Mouse (Mus musculus): Measurements from ENCODE around the gene Pafah2. TPM values are rescaled to one million over a fixed set of nuclear protein-coding genes. Genes with fewer than 3 reads are reported as not detected.
A peak's percentile ranks its signal among the peaks of the same experiment; 100 is the strongest.

The Pafah2 gene
- polyA plus RNA-seq, 1 experiment from 2014 or later, result 8.0 TPM

DNA sequence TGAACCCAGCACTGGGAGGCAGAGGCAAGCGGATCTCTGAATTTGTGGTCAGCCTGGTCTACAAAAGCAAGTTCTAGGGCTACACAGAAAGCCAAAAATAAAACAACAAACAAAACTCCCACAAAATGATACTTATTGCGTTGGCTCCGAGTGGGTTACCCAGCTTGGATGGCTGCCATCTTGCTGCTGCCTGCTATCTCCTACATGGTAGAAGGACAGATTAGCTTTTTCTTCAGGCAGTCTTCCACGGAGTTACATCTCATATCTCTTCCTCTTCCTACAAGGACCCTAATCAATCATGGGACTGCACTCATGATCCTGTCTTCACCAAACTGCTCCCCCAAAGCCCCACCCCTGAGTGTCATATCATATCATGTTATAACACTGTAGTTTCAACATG, 43.8 kb downstream of the Pafah2 start:
- Histone ChIP-seq H3K4me1 (peaks cover 10% of the 10 kb centered on the region), H3K27ac (no peak overlapping the region), H3K27me3 (ENCODE audit: insufficient read depth, poor library complexity, severe bottlenecking) (no peaks in the 10 kb centered on the region), H3K36me3 (no peaks in the 10 kb centered on the region), H3K9me3 (no peaks in the 10 kb centered on the region), H3K4me3 (no peak overlapping the region)
- 71% methylated on average over 4 of the region's 4 CpGs for WGBS
- DNase-seq (ENCODE audit: low spot score), result no peak

DNA sequence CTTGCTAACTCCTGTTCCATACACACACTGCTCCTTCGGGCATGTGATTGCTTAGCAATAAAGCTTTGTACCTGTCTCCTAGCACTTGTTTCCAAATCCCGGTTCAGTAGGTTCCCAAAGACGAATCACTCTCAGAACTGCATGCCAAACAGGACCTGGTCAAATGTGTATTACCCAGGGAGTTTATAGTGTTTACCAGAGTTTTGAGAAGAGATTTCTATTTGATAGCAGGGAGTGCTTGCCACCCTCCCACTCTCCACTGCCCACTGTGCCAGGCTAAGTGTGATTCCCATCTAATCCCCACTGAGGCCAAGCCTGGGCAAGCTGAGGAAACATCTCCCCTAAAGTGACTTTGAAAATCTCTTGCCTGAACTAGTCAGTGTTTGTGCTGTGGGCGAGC, 46.1 kb downstream of the Pafah2 start:
- no peaks in the 10 kb centered on the region for H3K9me3 ChIP-seq
- peaks cover 33% of the 10 kb centered on the region for H3K4me1 ChIP-seq
- WGBS, result 90% methylated on average over 4 of the region's 4 CpGs
- no peak for DNase-seq (ENCODE audit: low spot score)
- no peaks in the 10 kb centered on the region; the same call in 1 of the 2 replicates for H3K27me3 ChIP-seq (ENCODE audit: insufficient read depth, poor library complexity, severe bottlenecking)
- H3K4me3 ChIP-seq, result no peak overlapping the region
- H3K27ac ChIP-seq, result no peak overlapping the region
- no peaks in the 10 kb centered on the region for H3K36me3 ChIP-seq

DNA sequence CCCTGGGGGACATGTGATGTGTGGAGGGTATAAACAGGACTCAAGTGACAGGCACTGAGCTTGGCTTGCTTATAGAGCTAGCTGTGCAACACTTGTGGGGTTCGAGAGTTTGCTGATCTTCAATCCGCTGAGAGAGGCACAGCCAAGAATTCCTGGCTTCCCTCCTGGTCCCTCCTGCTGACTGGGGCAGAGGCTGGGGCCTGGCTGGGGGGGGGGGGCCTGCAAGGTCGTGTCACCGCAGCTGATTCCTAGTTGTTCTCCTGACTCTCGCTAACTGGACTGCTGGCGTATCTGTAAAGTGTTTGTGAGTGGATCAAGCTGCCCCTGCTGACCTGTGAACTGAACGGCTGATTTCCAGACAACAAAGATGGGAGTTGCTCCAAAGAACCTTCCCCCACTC, 47.5 kb downstream of the Pafah2 start:
- Histone ChIP-seq H3K36me3 (no peaks in the 10 kb centered on the region), H3K27ac (0 out of 2 replicates have a peak overlapping the region, but pooled peaks have one; percentile 29), H3K9me3 (no peaks in the 10 kb centered on the region), H3K4me1 (peaks cover 43% of the 10 kb centered on the region), H3K4me3 (no peak overlapping the region), H3K27me3 (ENCODE audit: insufficient read depth, poor library complexity, severe bottlenecking) (peaks cover 10% of the 10 kb centered on the region)
- no peak for DNase-seq (ENCODE audit: low spot score)
- WGBS, result 38% methylated on average over 7 of the region's 7 CpGs

DNA sequence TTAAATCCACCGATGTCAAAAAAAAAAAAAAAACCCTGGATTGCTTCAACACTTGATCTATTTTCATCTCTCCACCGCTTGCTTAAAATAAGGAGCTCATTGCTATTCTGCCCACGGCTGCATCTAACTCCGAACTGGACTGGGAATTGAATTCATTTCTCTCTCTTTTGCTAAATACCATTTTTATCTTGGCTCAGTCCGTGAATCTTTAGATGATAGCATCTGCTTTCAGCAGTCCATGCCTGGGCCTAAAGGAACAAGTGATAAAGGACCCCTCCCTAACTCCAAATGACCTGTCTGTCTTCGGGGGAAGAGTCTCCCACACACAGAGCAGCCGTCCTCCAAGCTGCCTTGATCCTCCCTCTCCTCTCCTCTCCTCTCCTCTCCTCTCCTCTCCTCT, 48.8 kb downstream of the Pafah2 start:
- Histone ChIP-seq H3K9me3 (no peaks in the 10 kb centered on the region), H3K4me1 (peaks cover 43% of the 10 kb centered on the region), H3K27ac (no peak overlapping the region), H3K27me3 (ENCODE audit: insufficient read depth, poor library complexity, severe bottlenecking) (peaks cover 23% of the 10 kb centered on the region), H3K36me3 (no peaks in the 10 kb centered on the region), H3K4me3 (no peak overlapping the region)
- WGBS, result 38% methylated on average over 7 of the region's 7 CpGs
- DNase-seq (ENCODE audit: low spot score), result no peak

DNA sequence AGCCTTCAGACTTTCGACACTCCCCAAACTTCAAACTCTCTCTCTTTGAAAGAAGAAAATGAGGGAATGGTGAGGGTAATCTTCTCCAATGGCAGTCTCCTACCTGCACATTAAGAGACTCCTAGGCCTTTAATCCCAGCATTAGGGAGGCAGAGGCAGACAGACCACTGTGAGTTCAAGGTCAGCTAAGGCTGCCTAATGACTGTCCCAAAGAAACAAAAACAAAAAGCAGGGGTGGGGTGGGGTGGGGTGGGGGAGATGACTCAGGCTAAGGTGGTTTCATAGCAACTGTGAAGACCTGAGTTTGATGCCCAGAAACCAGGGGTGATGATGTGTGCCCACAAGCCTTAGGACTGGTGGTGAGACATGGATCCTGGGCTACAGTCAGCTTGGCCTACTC, 49.4 kb downstream of the Pafah2 start:
- Histone ChIP-seq H3K36me3 (no peaks in the 10 kb centered on the region), H3K4me3 (no peak overlapping the region), H3K27ac (no peak overlapping the region), H3K27me3 (ENCODE audit: insufficient read depth, poor library complexity, severe bottlenecking) (peaks cover 28% of the 10 kb centered on the region), H3K4me1 (peaks cover 49% of the 10 kb centered on the region), H3K9me3 (no peaks in the 10 kb centered on the region)
- 58% methylated on average over 1 of the region's 1 CpGs for WGBS
- no peak for DNase-seq (ENCODE audit: low spot score)

DNA sequence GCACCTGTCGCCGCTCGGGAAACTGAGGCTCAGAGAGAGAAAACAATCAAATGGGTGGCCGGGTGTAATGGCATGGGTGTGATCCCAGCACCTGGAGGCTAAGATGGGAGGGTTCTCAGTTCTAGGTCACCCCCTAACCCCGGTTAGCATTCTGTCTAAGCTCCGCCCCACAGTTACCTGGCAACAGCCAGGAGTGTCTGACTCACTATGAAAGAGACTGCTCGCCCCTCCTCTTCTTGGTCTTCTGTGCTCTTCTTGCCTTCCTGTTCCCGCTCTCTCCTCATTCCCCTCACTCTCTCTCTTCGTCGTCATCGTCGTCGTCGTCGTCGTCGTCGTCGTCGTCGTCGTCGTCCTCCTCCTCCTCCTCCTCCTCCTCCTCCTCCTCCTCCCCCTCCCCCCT, 51.8 kb downstream of the Pafah2 start:
- Histone ChIP-seq H3K27me3 (ENCODE audit: insufficient read depth, poor library complexity, severe bottlenecking) (peaks cover 48% of the 10 kb centered on the region), H3K4me3 (no peak overlapping the region), H3K4me1 (peaks cover 59% of the 10 kb centered on the region), H3K36me3 (no peaks in the 10 kb centered on the region), H3K27ac (no peak overlapping the region), H3K9me3 (no peaks in the 10 kb centered on the region)
- no peak for DNase-seq (ENCODE audit: low spot score)
- 45% methylated on average over 23 of the region's 23 CpGs for WGBS

DNA sequence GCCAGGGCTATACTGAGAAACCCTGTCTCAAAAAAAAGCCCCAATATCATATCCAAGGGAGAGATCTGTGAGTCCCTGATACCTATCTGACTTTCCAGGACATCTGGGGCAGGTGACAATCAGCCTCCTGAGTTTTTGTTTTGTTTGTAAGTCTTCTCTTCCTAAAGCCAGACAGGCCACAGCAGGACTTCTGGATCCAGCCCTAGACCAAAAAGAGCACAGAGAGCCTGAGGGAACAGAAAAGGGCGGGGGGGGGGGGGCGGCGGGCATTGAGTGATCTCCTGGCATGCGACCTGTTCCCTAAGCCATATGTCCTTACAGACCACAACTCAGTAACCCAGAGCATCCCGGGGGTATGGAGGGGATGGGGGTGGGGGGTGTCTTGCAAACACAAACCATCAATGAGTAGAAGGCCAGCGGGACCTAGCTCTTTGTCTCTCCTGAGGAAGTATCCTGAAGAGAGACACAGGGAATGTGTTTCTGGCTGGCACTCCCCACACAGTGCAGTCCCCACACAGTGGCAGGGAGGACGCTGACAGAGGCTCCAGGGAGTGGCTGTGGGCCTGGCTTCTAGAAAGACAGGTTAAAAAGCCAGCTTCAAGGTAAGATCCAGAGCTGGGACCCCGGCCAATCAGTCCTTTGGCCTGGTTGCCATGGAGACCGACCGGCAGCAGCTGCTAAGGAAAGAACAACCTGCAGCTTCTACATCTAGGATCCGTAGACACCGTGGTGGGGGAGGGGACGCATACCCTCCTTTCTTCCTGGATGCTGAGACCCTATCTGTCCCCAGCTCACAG, 53.7 kb downstream of the Pafah2 start:
- no peaks in the 10 kb centered on the region for H3K36me3 ChIP-seq
- DNase-seq (ENCODE audit: low spot score), result no peak
- 42% methylated on average over 13 of the region's 13 CpGs for WGBS
- 0 out of 2 replicates have a peak overlapping the region, but pooled peaks have one; percentile 8 for H3K4me3 ChIP-seq
- no peak overlapping the region for H3K27ac ChIP-seq
- H3K27me3 ChIP-seq (ENCODE audit: insufficient read depth, poor library complexity, severe bottlenecking), result peaks cover 60% of the 10 kb centered on the region
- peaks cover 59% of the 10 kb centered on the region for H3K4me1 ChIP-seq
- no peaks in the 10 kb centered on the region for H3K9me3 ChIP-seq

DNA sequence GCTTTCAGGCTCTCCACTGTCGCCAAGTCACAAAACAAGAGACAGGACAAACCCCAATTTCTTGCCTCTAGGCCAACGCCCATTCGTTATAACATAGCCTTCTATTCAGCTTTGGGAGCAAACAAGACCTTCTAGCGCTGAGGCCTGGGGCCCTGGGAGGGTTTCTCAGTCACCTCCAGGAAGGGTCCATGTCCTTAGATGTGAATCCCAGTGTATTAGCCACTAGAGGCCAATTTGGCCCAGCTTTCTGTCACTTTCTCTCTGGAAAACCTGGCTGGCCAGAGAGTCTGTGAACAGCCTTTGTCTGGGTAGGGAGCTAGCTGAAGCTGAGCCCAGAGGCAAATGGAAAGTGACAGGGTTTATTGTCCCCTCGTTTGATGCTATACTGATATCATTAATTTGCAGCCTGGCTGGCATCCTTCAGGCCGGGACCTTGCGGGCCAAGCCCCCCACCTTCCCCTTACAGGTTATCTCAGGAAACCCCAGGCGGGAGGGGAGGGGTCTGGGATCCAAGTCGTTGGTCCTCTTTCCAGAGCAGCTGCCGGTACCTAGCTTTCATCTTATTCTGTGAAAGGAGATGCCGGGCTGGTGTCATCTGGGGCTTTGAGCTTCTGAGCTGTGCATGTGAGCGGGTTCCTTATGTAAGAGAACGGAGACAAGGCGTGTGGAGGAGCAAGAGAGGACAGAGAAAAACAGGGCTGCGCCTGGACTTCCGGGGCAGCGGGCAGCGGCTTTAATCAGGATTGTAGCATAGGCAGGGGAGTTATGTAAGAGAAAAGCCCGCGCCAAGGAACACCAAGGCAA, 54.5 kb downstream of the Pafah2 start:
- H3K27ac ChIP-seq, result peak overlapping the region; percentile 65; the same call in 1 of the 2 replicates
- peaks cover 60% of the 10 kb centered on the region for H3K27me3 ChIP-seq (ENCODE audit: insufficient read depth, poor library complexity, severe bottlenecking)
- no peaks in the 10 kb centered on the region for H3K9me3 ChIP-seq
- 22% methylated on average over 20 of the region's 20 CpGs for WGBS
- peaks cover 59% of the 10 kb centered on the region for H3K4me1 ChIP-seq
- H3K4me3 ChIP-seq, result peak overlapping the region; percentile 31
- no peak for DNase-seq (ENCODE audit: low spot score)
- no peaks in the 10 kb centered on the region for H3K36me3 ChIP-seq

DNA sequence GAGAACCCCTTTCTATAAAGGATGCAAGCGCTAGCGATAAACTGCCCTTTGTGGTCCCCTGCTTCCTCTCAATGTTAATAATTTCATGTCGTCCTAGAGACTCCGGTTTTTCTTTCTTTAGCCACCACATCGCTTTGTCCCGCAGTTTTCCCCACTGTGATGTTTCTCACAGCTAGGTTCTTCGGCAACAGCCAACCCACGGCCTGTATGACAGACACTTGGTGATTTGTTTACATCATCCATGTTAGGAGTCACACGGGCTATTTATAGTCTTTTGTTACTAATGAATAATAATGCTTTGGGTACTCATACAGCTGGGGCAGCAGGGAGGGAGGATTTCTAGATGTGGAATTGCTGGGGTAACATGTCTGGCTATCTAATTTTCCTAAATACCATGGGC, 55.4 kb downstream of the Pafah2 start:
- no peak overlapping the region for H3K4me3 ChIP-seq
- no peaks in the 10 kb centered on the region for H3K36me3 ChIP-seq
- no peak overlapping the region for H3K27ac ChIP-seq
- H3K9me3 ChIP-seq, result no peaks in the 10 kb centered on the region
- H3K27me3 ChIP-seq (ENCODE audit: insufficient read depth, poor library complexity, severe bottlenecking), result peaks cover 60% of the 10 kb centered on the region
- no peak for DNase-seq (ENCODE audit: low spot score)
- H3K4me1 ChIP-seq, result peaks cover 51% of the 10 kb centered on the region
- WGBS, result 70% methylated on average over 9 of the region's 9 CpGs

DNA sequence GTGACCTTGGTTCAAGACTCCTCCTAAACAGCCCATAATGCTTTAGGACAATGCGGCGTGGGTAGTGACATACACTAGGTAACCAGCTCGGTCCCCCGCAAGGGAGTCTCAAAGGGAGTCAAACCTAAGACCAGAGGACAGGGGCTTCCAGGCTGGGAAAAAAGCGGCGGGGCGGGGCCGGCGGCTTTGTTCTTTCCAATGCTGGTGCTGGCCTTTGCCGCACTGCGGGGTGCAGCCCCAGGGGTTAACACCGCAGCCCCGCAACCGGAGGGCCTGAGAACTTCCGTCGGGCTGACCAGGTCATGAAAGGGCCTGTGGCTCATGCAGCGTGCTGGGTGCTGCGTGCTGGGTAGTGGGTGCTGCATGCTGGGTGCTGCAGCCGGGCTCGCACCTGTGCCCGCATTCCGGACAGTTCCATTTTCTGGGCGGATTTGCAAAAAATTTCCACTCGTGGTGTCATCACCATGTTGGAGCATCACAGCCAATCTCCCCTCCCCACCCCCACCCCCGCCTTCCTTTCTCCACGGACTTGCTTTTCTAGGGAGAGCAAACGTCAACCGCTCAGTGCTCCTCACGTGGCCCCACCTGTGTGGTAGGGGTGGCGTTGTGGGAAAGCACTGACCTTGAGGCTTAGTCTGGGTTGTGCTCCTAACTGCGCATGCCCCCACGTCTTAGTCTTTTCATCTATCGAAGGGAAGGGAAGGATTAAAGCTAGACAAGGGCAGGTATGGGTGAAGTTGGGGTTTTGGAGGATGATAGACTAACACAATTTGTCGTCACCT, 57.7 kb downstream of the Pafah2 start:
- no peak for DNase-seq (ENCODE audit: low spot score)
- 24% methylated on average over 34 of the region's 34 CpGs for WGBS
- H3K27me3 ChIP-seq (ENCODE audit: insufficient read depth, poor library complexity, severe bottlenecking), result peaks cover 48% of the 10 kb centered on the region
- H3K4me3 ChIP-seq, result peak overlapping the region; percentile 43
- H3K4me1 ChIP-seq, result peaks cover 44% of the 10 kb centered on the region
- H3K9me3 ChIP-seq, result no peaks in the 10 kb centered on the region
- no peak overlapping the region for H3K27ac ChIP-seq
- no peaks in the 10 kb centered on the region for H3K36me3 ChIP-seq

DNA sequence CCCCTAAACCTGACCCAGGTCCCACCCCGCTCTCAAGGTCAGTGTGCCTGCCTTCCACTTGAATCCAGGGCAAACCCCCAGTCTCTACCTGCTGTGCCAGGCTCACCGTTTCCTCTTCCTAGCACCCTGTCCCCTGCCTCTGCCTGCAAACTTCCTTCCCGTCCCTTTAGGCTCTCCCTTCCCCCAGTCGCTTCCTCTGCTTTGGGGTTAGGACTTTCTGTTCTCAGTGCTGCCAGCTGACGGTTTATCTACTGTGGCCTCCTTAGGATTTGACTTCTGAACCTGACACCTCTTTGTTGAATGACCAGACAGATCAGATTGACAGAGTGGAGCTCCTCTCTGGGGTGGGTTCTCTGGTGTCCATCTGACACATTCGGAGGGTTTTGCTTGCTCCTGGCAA, 59.2 kb downstream of the Pafah2 start:
- Histone ChIP-seq H3K9me3 (no peaks in the 10 kb centered on the region), H3K4me1 (peaks cover 40% of the 10 kb centered on the region), H3K4me3 (no peak overlapping the region), H3K36me3 (no peaks in the 10 kb centered on the region), H3K27ac (peak overlapping the region; percentile 63), H3K27me3 (ENCODE audit: insufficient read depth, poor library complexity, severe bottlenecking) (peaks cover 33% of the 10 kb centered on the region)
- 24% methylated on average over 6 of the region's 6 CpGs for WGBS
- DNase-seq (ENCODE audit: low spot score), result no peak

DNA sequence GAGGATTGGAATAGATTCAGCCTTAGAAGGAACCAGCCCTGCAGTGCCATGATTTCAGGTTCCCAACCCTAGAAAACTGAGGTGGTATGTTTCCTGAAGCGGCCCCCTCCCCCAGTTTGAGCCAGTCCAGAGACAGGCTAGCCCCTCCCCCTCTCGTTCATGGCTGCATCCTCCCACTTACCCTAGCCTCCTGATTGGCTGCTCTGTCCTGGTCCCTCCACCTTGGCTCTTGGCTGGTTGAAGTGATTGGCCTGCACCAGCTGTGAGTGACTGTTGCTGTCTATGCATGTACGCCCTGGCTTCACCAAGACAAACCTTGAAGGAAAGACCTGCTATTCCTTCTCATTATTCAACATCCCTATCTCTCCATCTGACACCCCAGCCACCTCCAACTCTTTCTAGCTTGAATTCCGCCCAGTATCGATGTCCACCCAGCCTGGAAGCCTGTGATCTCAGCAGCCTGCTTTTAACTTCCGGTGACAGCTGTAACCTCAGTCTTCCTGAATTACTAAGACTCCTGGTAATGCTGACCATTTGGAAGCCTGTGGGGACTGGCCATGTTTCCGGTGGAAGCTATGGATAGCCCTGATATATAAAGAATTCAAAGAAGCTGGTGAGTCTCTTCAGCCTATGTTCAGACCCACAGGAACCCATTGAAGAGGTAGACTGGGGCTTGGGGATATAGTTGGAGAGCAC, 61.2 kb downstream of the Pafah2 start:
- no peak overlapping the region for H3K4me3 ChIP-seq
- peaks cover 15% of the 10 kb centered on the region for H3K27me3 ChIP-seq (ENCODE audit: insufficient read depth, poor library complexity, severe bottlenecking)
- no peak for DNase-seq (ENCODE audit: low spot score)
- H3K4me1 ChIP-seq, result peaks cover 31% of the 10 kb centered on the region
- H3K9me3 ChIP-seq, result no peaks in the 10 kb centered on the region
- H3K36me3 ChIP-seq, result no peaks in the 10 kb centered on the region
- no peak overlapping the region for H3K27ac ChIP-seq
- WGBS, result 43% methylated on average over 7 of the region's 7 CpGs
